Mouse (Mus musculus) left cerebral cortex, adult 2 months (tissue): Measurements from ENCODE around the gene Gldn. TPM values are rescaled to one million over a fixed set of nuclear protein-coding genes. Genes with fewer than 3 reads are reported as not detected.

Source experiments
- DNase-seq, 2 experiments: peaks; one replicate each; pipeline ENCODE4 v3.0.0; 2021 to 2022; ENCODE audit warnings: low spot score in 2 of 2, mixed read lengths in 1 of 2; ENCODE audit errors: extremely low spot score in 1 of 2
- H3K27ac ChIP-seq: fragments of 200-600 bp; 2 replicates; pipeline ENCODE4 v1.8.1; 2022
- H3K4me3 ChIP-seq: fragments of 200-600 bp; 2 replicates; pipeline ENCODE4 v1.8.1; 2022
- CTCF ChIP-seq: fragments of 200-600 bp; IDR thresholded peaks from 2 replicates; pipeline ENCODE4 v1.8.1; 2022; ENCODE audit warnings: antibody characterized with exemption, mild to moderate bottlenecking, moderate library complexity
- intact Hi-C: fragments of 180-260 bp; cut with DNase I; formaldehyde crosslinking; loops from one replicate; pipeline ENCODE4 v1.15.1; 2025
- long read RNA-seq, 2 experiments: library from polyadenylated mRNA; stranded (forward); transcript quantifications; one replicate each; pipeline ENCODE4 v2.0.0; 2021; ENCODE audit warnings: borderline mapping rate in 2 of 2
- total RNA-seq, 2 experiments: library from RNA; stranded (reverse); gene quantifications; 2 replicates each; pipeline ENCODE4 v1.2.3; 2021

Gldn gene
- total RNA-seq, result under 1 TPM; 0.86 to 0.87 TPM
- long read RNA-seq, experiment 1, partial matches to known transcripts, result 1 of 1 reads
- long read RNA-seq, experiment 1, other reads (novel, unspliced or antisense), result 0 of 1 reads
- long read RNA-seq, experiment 2, result 0 reads

- no peak; the same call in none of the 2 replicates for TF ChIP-seq CTCF
- no peak within 1 kb of the TSS for H3K27ac ChIP-seq
- peak in 1 of 2 experiments; percentile 21 for DNase-seq
- peak within 1 kb of the TSS; percentile 49 for H3K4me3 ChIP-seq
- intact Hi-C loops, result no loop called here
Observed at GRCm38 (mm10) chr9:54286331-54286987, at the start of gene Gldn. Gene Gldn (plus strand): TSS chr9:54286486.

DNA sequence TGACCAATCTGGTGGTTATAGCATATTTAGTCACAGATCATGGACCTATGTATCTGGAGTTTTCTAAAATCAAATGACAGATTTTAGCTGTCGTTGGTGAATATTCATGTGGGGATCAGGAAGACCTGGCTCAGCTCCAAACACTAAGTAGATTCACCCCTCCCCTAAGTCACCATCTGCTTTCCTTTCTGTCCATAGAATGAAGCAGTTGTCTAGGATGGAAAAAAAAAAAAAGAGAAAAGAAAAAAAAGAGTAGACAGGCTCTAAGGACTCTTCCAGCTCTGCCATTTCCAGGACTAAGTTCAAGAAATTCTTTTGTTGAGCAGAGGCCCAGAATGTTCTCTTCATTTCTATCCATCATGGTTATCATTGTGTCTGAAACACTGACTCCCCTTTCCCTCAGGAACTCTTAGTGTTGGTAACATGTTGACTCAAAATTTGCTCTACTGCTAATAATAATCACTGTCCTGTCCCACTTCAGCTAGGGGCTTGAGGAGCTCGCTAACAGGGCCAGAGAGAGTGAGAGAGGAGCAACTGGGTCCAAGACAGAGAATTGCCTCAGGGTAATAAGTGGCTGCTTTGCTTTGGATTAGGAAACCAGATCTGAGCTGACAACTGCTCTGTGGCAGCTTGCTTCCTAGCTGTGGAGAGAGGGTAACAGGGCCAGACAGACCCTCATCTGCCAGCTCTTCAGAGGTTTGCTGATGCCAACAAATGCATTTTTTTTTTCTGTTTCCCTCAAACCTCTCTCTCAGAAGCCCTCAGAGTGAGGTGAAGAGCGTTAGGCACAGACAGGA is 41.2 kb upstream of the Gldn start:
- no peak overlapping the region for H3K27ac ChIP-seq

DNA sequence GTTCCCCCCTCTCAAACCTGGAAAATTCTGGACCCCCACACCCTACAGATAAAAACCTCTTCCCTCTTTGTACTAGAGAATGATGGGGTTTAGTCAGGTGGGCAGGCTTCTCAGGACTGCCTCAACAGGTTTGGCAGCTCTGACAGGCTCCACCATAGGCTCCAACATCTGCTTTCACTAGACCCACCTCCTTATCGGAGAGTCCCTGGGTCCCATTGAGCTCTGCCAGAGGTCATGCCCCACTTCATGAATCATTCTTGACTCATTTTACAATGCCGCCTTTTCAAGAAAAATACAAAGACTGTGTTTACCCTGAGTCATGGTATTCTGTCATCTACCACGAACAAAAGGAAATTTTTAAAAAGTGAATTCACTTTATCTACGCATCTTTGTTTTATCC is 21.5 kb upstream of the Gldn start:
- no peak for TF ChIP-seq CTCF
- Histone ChIP-seq H3K4me3 (no peak overlapping the region), H3K27ac (no peak overlapping the region)
- DNase-seq, result no peak
- intact Hi-C loops, result no loop called here

More for the DNA sequence above, 41.2 kb upstream of the Gldn start:
- no peak overlapping the region for H3K4me3 ChIP-seq
- DNase-seq, result no peak
- intact Hi-C loops, result no loop called here
- TF ChIP-seq CTCF, result no peak

DNA sequence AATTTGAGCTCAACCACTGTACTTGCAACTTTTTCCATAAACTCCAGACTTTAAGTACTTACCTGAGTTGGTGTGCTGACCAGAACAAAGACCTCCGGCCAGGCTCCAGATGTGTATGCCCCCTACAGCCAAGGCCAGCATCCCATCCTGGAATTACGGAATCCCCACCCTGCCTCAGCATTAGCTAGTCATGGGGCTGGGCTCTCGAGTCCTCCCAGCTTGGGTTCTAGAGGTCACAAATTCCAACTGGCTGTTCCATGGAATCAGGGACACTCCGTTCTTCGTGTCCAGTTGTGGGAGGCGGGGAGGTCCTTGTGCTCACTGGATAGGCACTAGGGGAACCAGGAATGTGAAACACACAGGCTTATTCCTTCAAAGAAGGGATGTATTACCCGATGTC is 18.3 kb upstream of the Gldn start, which contains the start of gene Cyp19a1:
Gene Cyp19a1 (minus strand): TSS at position 101 of the 400 bp plus-strand sequence.
- DNase-seq, result no peak
- TF ChIP-seq CTCF, result no peak
- intact Hi-C loops, result no loop called here
- H3K4me3 ChIP-seq, result no peak within 1 kb of the TSS
- H3K27ac ChIP-seq, result no peak within 1 kb of the TSS

DNA sequence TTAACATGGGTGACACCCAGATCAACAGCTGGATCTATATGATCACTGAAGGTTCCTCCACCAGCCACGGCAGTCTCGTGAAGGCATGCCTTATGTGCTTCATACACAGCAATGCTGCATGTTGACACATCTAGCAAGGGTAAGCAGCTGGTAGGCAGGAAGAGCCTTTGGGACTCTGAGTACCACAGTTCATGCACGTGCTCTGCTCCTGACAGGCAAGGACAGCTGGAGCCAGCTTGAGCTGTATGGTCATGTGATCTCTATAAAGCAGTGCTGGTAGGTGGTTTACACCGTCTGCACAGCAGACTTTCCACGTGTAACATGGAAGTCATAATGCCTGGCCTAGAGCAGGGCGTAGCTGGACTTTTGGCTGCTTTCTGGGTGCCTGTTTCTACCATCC is 16.3 kb upstream of the Gldn start:
- no peak for DNase-seq
- no peak for TF ChIP-seq CTCF
- intact Hi-C loops, result no loop called here

DNA sequence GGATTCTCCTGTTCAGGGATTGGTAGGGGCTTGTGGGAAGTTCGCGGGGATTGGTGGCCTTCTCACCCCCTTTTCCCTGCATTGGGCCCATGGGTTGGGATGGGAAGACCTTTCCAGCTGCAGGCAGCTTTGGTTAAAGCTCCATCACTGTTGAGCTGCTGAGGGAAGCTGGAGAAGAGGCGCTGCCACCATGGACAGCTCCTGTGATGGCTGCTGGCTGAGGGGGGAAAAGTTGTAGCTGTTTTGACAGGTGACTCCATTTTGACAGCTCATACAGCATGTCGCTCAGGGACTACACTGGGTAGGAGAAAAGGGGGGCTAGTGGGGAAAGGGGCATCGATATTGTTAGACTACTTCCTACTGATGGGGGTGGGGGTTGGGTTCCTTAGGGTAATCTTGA is 15.4 kb upstream of the Gldn start:
- Histone ChIP-seq H3K4me3 (no peak overlapping the region), H3K27ac (no peak overlapping the region)
- intact Hi-C loops, result no loop called here
- DNase-seq, result no peak
- no peak for TF ChIP-seq CTCF

More for the DNA sequence above, 16.3 kb upstream of the Gldn start:
- H3K27ac ChIP-seq, result no peak overlapping the region
- H3K4me3 ChIP-seq, result no peak overlapping the region

DNA sequence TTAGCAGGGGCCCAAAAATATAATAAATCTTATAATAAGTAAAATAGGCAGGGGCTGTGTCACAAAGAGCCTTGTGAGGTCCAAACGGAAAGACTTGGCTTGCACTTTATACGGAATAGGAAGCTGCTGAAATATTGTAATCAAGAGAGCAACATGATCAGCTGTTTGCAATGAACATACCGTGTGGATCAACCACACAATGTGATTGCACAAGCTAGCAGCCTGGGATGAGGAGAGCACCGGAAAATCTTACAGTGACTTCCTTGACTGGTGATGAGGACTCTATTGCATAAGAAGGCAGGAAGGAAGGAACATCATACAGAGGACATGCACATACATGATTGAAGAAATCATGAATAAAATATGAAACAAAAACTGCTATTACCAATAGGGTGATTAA is 11.0 kb upstream of the Gldn start:
- no peak for TF ChIP-seq CTCF
- H3K27ac ChIP-seq, result no peak overlapping the region
- no peak for DNase-seq
- intact Hi-C loops, result no loop called here
- no peak overlapping the region for H3K4me3 ChIP-seq

GRCm38 (mm10) chr9:54279046-54279589 is 7.2 kb upstream of the Gldn start:
- Histone ChIP-seq H3K27ac (no peak overlapping the region), H3K4me3 (no peak overlapping the region)
- TF ChIP-seq CTCF, result no peak
- no peak for DNase-seq
- intact Hi-C loops, result no loop called here

- Histone ChIP-seq H3K27ac (no peak overlapping the region), H3K4me3 (no peak overlapping the region)
- TF ChIP-seq CTCF, result no peak
- intact Hi-C loops, result no loop called here
- no peak for DNase-seq
Observed at GRCm38 (mm10) chr9:54287804-54288203, 1.5 kb downstream of the Gldn start.

GRCm38 (mm10) chr9:54299389-54299788 is 13.1 kb downstream of the Gldn start:
- intact Hi-C loops, result no loop called here
- no peak for DNase-seq
- Histone ChIP-seq H3K27ac (no peak overlapping the region), H3K4me3 (no peak overlapping the region)
- TF ChIP-seq CTCF, result no peak

DNA sequence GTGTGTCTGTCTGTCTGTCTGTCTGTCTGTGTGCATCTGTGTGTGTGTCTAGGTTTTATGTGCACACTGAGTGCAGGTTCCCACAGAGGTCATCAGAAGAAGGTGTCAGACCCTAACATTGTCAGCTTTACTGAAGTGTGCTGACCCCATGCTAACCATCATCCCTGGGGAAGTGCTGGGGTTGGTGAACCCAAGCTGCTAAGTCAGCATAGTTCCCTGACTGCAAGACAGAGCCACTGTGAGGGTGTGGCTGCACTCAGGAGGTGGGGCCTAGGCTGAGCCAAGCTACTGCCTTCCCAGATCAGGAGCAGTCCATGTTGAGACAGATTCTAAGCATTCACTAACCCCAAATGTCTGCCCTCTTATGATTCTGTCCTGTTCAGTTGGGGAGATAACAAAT is 13.5 kb downstream of the Gldn start:
- TF ChIP-seq CTCF, result no peak

DNA sequence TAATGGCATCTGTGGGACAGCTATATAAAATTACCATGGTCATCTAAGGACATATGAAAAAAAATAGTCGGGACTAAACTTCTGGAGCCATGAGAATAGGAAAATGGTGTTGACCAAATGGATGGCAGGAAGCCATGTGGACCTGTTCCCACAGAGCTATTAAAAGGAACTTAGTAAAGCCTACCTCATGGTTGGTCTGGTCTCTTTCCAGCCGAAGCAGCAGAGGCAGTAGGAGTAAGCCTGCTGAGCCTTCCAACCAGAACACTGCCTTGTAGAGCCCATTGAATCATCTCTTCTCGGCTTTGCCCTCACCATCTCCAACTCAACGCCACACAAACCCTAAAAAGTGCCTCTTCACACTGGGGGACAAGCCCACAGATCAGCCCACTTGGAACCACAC is 15.0 kb downstream of the Gldn start:
- peak in 1 of 2 experiments; percentile 23 for DNase-seq
- intact Hi-C loops, result no loop called here
- no peak for TF ChIP-seq CTCF
- H3K4me3 ChIP-seq, result no peak overlapping the region
- H3K27ac ChIP-seq, result no peak overlapping the region

More for the DNA sequence above, 13.5 kb downstream of the Gldn start:
- intact Hi-C loops, result no loop called here
- no peak for DNase-seq
- no peak overlapping the region for H3K27ac ChIP-seq
- no peak overlapping the region for H3K4me3 ChIP-seq
